Mouse (Mus musculus) embryonic facial prominence, embryonic 10.5 days (tissue): ENCODE data around the gene L2hgdh. TPM values are rescaled to one million over a fixed set of nuclear protein-coding genes. Genes with fewer than 3 reads are reported as not detected.

ENCODE experiments used
- DNase-seq: peaks from one replicate; pipeline ENCODE4 v3.0.0-alpha.2; 2017; ENCODE audit warnings: low spot score
- H3K27ac ChIP-seq: fragments of 300-500 bp; sonication (generic); replicated peaks from 2 replicates; pipeline ENCODE4 v1.5.1; 2016; ENCODE audit warnings: mild to moderate bottlenecking
- H3K27me3 ChIP-seq: fragments of 300-500 bp; sonication (generic); replicated peaks from 2 replicates; pipeline ENCODE4 v1.6.1; 2016; ENCODE audit warnings: low read depth, mild to moderate bottlenecking; ENCODE audit not compliant: poor library complexity, severe bottlenecking
- H3K36me3 ChIP-seq: fragments of 300-500 bp; sonication (generic); replicated peaks from 2 replicates; pipeline ENCODE4 v1.6.1; 2016; ENCODE audit warnings: mild to moderate bottlenecking, moderate library complexity
- H3K4me1 ChIP-seq: fragments of 300-500 bp; sonication (generic); 2 replicates; pipeline ENCODE4 v1.6.1; 2016
- H3K4me3 ChIP-seq: fragments of 300-500 bp; sonication (generic); 2 replicates; pipeline ENCODE4 v1.5.1; 2016; ENCODE audit warnings: mild to moderate bottlenecking, moderate library complexity
- H3K9me3 ChIP-seq: fragments of 300-500 bp; sonication (generic); 2 replicates; pipeline ENCODE4 v1.6.1; 2016; ENCODE audit warnings: mild to moderate bottlenecking
- WGBS: fragments of 180-500 bp; shearing (Covaris S2); methylation state at CpG from one replicate; pipeline ENCODE4 v1.1.7; 2016; 5-methylcytosine and 5-hydroxymethylcytosine counted together
- polyA plus RNA-seq: library from polyadenylated mRNA; unstranded; fragments of >200 nt; fragmentation: Nextera tagmentation; extraction: Ambion mirVana; gene quantifications from 2 replicates; pipeline ENCODE4 v1.2.1, GENCODE M21; 2016

Gene L2hgdh
- 20.5 and 20.9 TPM in 2 replicates for polyA plus RNA-seq

DNA sequence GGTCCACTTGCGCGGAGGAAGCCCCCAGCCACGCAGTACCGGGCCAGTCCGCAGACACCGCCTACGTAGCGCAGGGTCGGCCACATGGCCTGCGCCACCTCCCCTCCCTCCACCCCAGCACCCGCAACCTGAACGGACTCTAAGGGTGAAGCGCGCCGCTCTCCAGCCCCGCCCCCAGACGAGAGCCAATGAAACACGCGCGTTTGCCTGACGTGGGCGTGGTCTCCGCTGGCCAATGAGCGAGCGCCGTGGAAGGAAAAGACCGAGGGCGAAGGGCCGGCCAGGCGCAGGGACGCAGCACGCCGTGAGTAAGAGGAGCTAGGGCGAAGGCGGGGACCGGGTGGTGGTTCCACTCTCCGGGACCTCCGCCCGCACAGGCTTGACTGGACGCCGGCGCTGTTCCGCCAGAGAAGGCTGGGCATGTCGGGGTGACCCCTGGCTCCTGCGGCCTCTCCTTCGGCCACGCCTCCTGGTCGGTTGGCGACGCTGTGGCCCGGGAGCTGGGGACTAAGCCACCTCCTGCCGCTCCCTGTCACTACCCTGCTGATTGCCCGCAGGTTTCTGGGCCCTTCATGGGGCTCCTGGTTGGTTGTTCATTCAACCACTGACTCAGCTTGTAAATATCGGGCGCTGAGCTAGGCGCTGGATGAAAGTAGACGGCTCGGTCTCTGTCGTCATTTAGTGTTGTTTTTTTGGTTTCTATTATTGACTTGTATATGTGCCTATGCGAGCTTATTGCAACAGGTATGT, at the start of gene L2hgdh, which contains the start of gene Atp5s:
TSS of gene L2hgdh (minus strand) at position 163 of the 750 bp plus-strand sequence.
TSS of gene Atp5s (plus strand) at position 240 of the 750 bp plus-strand sequence.
- no peaks in the 10 kb centered on the region for H3K27me3 ChIP-seq
- under 1% methylated on average over 60 of the region's 60 CpGs for WGBS
- peaks cover 22% of the 10 kb centered on the region for H3K4me1 ChIP-seq
- H3K4me3 ChIP-seq: peak within 1 kb of the TSS; percentile 72
- peaks cover 19% of the 10 kb centered on the region for H3K36me3 ChIP-seq
- H3K27ac ChIP-seq: peak within 1 kb of the TSS; percentile 89
- peak; percentile 98 for DNase-seq
- peaks cover 5% of the 10 kb centered on the region for H3K9me3 ChIP-seq

DNA sequence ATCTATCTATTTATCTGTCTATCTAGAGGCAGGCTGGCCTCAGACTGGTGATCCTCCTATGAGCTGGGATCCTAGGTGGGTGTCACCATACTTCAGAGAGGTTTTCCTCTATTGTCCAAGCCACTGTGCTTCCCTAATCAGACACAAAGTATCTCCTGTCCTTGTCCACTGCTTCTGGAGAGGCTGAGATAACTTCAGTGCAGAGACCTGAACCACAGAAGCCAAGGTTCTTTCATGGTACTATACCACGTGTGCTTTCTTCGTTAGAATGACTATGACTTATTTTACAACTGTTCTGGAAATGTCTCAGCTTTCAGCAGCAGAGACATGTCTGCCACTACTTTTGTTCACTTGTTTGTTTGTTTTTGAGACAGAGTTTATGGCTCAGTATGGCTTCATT, 44.2 kb upstream of the L2hgdh start:
- H3K9me3 ChIP-seq: no peaks in the 10 kb centered on the region
- no peaks in the 10 kb centered on the region for H3K36me3 ChIP-seq
- no peaks in the 10 kb centered on the region for H3K27me3 ChIP-seq
- WGBS: 84% methylated on average over 2 of the region's 2 CpGs
- no peak overlapping the region for H3K27ac ChIP-seq
- peaks cover 13% of the 10 kb centered on the region for H3K4me1 ChIP-seq
- no peak for DNase-seq
- H3K4me3 ChIP-seq: no peak overlapping the region

DNA sequence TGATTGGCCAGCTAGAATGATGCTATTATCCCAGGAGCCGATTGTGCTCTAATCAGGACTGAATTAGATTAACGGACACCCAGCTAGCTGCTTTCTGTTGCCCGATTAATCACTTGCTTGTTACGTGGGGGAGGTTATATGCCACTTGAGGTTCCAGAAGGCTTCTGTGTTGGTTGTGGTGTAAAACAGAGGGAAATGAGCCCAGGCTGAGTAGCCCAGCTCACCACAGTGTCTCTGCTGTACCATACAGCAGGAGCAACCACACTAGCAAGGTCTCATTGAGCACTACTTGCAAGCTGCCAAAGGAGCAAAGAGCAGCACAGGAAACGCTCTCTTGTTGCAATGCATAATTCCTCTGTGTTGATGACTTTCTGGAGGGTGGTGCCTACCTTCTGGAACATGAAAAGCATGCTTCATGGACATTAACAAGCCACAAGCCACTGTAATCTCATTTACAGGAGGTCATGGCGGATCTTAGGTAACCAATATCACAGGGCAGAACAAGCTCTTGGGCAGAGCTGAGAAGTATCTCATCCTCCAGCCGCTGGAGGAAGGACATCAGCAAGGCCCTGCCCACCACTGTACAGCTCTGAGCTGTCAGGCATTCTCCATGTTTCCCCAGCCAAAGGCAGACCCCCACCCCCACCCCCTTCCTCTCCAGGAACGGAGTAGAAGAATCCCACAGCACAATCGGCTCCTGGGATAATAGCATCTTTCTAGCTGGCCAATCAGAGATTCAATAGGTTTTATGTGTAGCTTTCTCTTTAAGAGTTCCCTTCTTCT, 43.0 kb upstream of the L2hgdh start:
- Histone ChIP-seq H3K9me3 (no peaks in the 10 kb centered on the region), H3K4me1 (peaks cover 13% of the 10 kb centered on the region), H3K36me3 (no peaks in the 10 kb centered on the region), H3K27ac (0 out of 2 replicates have a peak overlapping the region, but pooled peaks have one; percentile 19), H3K27me3 (no peaks in the 10 kb centered on the region), H3K4me3 (no peak overlapping the region)
- no peak for DNase-seq
- 55% methylated on average over 9 of the region's 9 CpGs for WGBS

DNA sequence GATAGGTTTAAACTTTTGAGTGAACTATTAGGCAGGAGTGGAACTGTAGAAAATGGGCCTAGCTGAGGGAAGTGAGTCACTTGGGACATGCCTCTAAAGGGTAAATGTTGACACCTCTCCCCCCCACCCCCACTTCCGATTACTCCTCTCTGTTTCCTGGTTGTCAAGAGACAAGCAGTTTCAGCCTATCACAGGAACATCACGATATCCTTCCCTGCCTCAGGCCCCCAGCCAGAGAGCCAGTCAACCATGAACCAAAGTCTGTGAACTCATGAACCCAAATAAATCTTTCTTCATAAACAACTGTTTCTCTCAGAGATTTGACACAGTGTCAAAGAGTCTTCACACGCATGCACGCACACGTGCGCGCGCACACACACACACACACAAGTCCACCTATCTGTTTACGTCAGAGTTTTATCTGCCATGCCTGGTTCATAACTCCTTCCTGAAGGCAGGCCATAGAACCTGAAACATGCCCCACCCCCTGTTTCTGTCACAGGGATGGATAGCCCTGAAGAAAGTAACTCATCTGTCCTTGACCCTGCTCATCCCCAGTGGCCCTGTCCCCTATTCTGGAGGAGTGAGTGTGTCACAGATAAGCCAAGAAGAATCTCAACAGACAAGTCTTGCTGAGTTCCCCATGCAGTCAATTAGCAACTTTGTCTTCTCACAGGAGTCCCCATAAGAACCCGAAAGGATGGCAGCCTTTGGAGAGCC, 41.7 kb upstream of the L2hgdh start:
- WGBS: 83% methylated on average over 10 of the region's 10 CpGs
- DNase-seq: no peak
- H3K9me3 ChIP-seq: no peaks in the 10 kb centered on the region

DNA sequence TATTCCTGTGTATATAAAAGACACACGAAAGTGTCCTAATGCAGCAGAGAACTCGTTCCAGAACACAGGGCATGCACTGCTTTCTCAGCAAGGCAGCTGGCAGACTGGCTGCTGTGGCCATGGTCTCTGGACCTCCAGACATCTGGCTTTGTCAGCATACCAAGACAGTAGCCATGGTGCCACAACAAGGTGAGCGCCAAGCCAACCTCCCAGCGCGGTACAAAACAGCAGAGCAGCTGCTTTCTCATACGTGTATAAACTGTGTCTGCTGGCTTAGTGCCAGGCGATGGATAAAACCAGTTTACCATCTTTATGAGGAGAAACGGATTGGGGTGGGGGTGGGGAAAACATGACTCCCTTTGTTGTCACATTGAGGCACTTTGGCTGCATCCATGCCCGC, 40.9 kb upstream of the L2hgdh start:
- no peak for DNase-seq
- Histone ChIP-seq H3K4me3 (no peak overlapping the region), H3K36me3 (no peaks in the 10 kb centered on the region), H3K27me3 (no peaks in the 10 kb centered on the region), H3K9me3 (no peaks in the 10 kb centered on the region), H3K27ac (no peak overlapping the region), H3K4me1 (peaks cover 19% of the 10 kb centered on the region)
- 88% methylated on average over 9 of the region's 9 CpGs for WGBS

More for the DNA sequence above, 41.7 kb upstream of the L2hgdh start:
- Histone ChIP-seq H3K36me3 (no peaks in the 10 kb centered on the region), H3K27ac (no peak overlapping the region), H3K4me1 (peaks cover 16% of the 10 kb centered on the region), H3K27me3 (no peaks in the 10 kb centered on the region), H3K4me3 (no peak overlapping the region)

DNA sequence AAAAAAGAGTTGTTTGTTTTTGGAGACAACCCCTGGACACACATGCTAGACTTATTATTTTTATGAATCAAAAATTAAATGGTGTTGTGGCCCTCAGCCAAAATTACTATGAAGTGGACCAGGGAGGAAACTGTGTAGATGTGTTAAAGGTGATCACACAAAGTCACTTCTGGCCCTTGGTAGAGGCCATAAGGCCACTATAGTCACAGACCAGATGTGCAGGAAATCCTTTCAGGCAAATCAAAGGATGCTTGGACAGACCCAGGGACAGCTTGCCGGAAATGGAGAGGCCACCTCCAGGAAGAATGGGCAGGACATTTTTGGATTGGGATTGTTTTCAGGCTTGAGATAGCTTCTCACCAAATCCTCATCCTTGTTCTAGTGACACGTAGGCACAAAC, 36.9 kb upstream of the L2hgdh start:
- Histone ChIP-seq H3K27ac (no peak overlapping the region), H3K4me3 (no peak overlapping the region), H3K4me1 (peaks cover 32% of the 10 kb centered on the region), H3K9me3 (no peaks in the 10 kb centered on the region), H3K36me3 (no peaks in the 10 kb centered on the region), H3K27me3 (no peaks in the 10 kb centered on the region)
- no peak for DNase-seq
- 58% methylated on average over 2 of the region's 2 CpGs for WGBS

DNA sequence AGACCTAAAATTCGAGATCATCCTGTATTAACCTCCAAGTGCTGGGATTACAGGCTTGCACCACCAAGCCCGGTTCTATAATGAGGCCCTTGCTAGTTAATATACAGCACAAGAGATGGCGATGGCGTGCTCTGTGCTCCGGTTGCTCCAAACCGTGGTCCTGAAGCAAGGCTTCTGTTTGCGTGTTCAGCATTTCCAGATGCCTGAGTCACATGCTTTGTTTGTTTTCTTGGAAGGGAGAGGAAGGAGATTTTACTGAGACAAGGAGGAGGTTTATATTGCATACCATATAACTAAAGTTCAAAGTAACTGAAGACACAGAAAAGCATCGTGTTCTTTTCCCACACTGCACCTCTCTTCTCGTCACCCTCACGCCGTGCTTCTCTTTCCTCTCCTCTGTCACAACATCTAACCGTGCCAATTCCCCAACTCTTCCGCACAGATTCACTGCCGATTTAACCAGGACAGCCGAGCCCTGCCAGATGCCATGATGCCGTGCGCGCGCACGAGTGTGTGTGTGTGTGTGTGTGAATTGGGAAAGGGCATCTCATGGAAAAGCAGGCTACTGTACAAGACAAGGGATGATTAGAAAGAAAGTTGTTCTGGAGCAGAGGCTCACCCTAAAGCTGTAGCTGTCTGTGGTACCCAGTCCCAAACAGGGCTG, 36.2 kb upstream of the L2hgdh start:
- H3K27me3 ChIP-seq: no peaks in the 10 kb centered on the region
- no peak for DNase-seq
- H3K27ac ChIP-seq: no peak overlapping the region
- no peaks in the 10 kb centered on the region for H3K9me3 ChIP-seq
- H3K4me3 ChIP-seq: no peak overlapping the region
- H3K36me3 ChIP-seq: no peaks in the 10 kb centered on the region
- H3K4me1 ChIP-seq: peaks cover 32% of the 10 kb centered on the region
- WGBS: 89% methylated on average over 20 of the region's 20 CpGs

DNA sequence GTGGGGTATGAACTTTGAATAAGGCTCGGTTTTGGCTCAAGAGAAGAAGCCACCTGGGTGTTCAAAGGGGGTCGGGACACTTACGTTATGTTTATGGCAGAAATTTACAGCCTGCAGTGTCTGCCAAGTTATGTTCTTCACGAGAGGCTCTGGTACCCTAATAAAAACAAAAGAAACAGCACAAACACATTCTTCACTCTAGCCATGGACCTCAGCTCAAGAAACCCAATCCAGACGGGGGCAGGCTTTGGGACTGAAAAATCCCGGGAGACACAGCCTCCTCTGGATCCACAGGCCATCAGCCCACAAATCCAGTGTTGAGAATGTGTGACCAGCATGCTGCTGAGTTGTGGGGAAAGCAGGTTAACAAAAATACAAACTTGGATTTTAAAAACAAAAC, 35.3 kb upstream of the L2hgdh start:
- no peaks in the 10 kb centered on the region for H3K36me3 ChIP-seq

DNA sequence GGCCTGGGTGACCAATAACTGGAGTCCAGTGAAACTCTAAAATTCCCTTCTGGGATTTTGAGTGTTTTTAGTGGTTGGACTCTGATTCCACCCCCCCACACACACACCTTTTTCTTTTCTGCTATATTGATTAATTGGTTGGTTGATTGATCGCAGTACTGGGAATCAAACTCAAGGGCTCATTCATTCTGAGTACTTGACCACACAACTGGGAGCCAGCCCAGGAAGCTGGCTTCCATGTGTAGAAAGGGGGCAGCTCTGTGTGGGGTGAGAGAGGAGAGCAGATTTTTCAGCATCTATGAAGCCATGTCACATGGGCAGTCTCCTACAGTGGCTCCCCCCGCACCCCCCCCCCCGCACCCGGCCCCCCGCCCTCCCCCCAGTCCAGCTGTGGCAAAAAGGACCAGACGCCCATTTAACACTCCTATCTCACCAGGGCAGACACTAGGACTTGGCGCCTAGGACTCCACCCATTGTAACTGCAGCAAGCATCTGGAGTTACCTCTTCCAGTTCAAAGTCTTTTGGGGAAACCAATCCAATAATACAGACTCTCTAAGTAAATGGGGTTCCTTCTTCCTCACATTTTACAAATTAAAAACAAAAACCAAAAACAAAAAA, 34.7 kb upstream of the L2hgdh start:
- no peaks in the 10 kb centered on the region for H3K9me3 ChIP-seq

More for the DNA sequence above, 35.3 kb upstream of the L2hgdh start:
- Histone ChIP-seq H3K27ac (0 out of 2 replicates have a peak overlapping the region, but pooled peaks have one; percentile 26), H3K4me3 (no peak overlapping the region), H3K27me3 (no peaks in the 10 kb centered on the region), H3K9me3 (no peaks in the 10 kb centered on the region), H3K4me1 (peaks cover 28% of the 10 kb centered on the region)
- no peak for DNase-seq
- WGBS: 72% methylated on average over 6 of the region's 6 CpGs

DNA sequence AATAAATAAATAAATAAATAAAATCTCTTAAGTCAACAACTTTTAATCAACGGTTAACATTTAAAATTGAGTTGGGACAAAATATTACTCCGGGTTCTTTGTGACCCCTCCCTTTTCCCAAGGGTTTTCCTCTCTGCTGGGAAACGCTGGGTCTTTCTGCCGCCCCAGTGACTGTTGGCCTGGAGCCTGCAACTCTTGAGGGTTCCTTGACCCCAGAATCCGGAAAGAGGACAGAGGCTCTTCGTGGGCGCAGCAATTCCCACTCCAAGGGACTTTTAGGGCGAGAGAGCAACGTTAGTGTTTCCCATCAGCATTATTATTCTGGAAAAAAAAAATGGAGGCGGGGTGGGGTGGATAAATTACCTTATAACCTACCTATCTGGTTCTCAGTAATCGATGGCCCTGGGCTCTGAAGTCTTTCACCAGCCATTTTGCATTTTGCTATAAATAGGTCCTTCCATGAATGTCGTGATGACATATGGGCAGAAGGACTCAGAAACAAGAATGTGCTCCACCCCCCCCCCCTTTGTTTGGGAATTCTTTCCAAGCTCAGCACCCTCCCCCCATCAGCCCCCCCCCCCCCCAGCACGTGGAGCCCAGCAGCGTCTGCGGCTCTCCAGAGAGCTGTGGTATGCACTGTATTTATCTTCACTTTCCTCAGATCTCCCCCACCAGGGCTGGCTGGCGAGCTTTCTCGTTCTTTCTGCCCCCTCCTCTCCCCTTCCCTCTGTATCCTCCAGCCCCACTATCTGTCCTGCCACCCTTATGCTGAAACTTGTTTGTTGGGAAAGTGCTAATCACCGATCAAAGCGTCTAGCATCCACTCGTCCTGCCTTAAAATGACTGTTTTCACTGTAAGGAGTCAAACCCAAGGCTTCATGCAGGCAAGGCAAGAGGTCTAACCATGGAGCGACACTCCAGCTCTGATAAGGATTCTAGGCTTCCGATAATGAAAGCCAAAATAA, 33.8 kb upstream of the L2hgdh start:
- DNase-seq: peak; percentile 62
- peak overlapping the region; percentile 48 for H3K4me3 ChIP-seq
- no peaks in the 10 kb centered on the region for H3K36me3 ChIP-seq
- peak overlapping the region; percentile 80 for H3K27ac ChIP-seq
- H3K27me3 ChIP-seq: no peaks in the 10 kb centered on the region
- 9% methylated on average over 22 of the region's 22 CpGs for WGBS
- H3K4me1 ChIP-seq: peaks cover 35% of the 10 kb centered on the region
- H3K9me3 ChIP-seq: no peaks in the 10 kb centered on the region

More for the DNA sequence above, 34.7 kb upstream of the L2hgdh start:
- H3K27me3 ChIP-seq: no peaks in the 10 kb centered on the region
- H3K27ac ChIP-seq: peak overlapping the region; percentile 80
- H3K36me3 ChIP-seq: no peaks in the 10 kb centered on the region
- DNase-seq: no peak
- H3K4me1 ChIP-seq: peaks cover 28% of the 10 kb centered on the region
- H3K4me3 ChIP-seq: 0 out of 2 replicates have a peak overlapping the region, but pooled peaks have one; percentile 48
- 58% methylated on average over 7 of the region's 7 CpGs for WGBS
